In the genomic region with DNA sequence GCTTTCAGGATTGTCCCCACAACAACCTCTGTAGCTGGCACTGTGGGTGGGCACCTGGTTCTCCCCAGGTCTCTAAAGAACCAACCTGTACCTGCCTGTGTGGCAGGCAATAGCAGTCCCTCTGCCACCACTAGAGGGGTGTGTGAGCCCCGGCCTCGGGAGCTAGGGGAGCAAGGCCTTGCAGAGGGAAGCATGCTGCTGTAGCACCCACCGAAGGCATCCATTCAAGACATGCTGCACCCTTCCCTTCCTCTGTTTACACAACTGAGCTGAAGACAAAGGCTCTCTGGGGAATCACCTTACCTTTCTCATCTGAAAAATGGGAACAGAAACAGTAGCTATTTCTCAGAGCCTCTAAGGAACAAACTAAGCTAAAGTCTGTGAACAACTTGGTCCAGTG, we compare ENCODE assay signal across 9 mouse cellular contexts. TPM values are rescaled to one million over a fixed set of nuclear protein-coding genes. Genes with fewer than 3 reads are reported as not detected.
A peak's percentile ranks its signal among the peaks of the same experiment; 100 is the strongest.
DNase-seq lines count a peak whose midpoint lies in the region; ATAC-seq and TF ChIP-seq lines count a peak whose summit lies in the region.
"Had no signal": no experiment of that assay in that cellular context is flagged by ENCODE, and none has a peak within 500 bp of the region (broad histone marks: within the 10 kb centered on the region; RNA-seq: fewer than 3 reads in every experiment).

No protein-coding gene starts in this region.

- H3K4me2 ChIP-seq in kidney, postnatal 0 days (ENCODE audit: low read length), result no peak overlapping the region
- H3K4me2 ChIP-seq in neural tube, embryonic 12.5 days (replicated peaks), result no peak overlapping the region

- peaks cover 19% of the 10 kb centered on the region for H3K27me3 ChIP-seq in kidney, postnatal 0 days (ENCODE audit: insufficient read depth, low read length)
- H3K27me3 ChIP-seq in C2C12 (ENCODE audit: control insufficient read depth, insufficient read depth, insufficient read length), result peaks cover 38% of the 10 kb centered on the region
- H3K27me3 ChIP-seq in neural tube, embryonic 12.5 days (replicated peaks), result peaks cover 12% of the 10 kb centered on the region

- no peak for DNase-seq in kidney, postnatal 0 days (ENCODE audit: low spot score)
- no peak for DNase-seq in kidney, postnatal 14 days
- peak; percentile 42 for DNase-seq in cerebellum, adult 8-10 months
- no peak for DNase-seq in adrenal gland, postnatal 10 days
- no peak for DNase-seq in testis, postnatal 10 days (ENCODE audit: low spot score)
- DNase-seq in layer of hippocampus, adult 9-10 months (ENCODE audit: low spot score), result no peak

- H3K4me3 ChIP-seq in kidney, postnatal 0 days (replicated peaks; ENCODE audit: low read depth, low read length), result no peak overlapping the region
- H3K4me3 ChIP-seq in C2C12 (ENCODE audit: insufficient read depth, poor library complexity, severe bottlenecking), result no peak overlapping the region
- H3K4me3 ChIP-seq in neural tube, embryonic 12.5 days, result no peak overlapping the region

- H3K79me3 ChIP-seq in C2C12 (ENCODE audit: low read depth), result no peaks in the 10 kb centered on the region

- H3ac ChIP-seq in C2C12 (ENCODE audit: control insufficient read depth, insufficient read length, low read depth), result no peak overlapping the region

- H3K27ac ChIP-seq in kidney, postnatal 0 days, result no peak overlapping the region
- peak overlapping the region; percentile 23; the same call in 1 of the 2 replicates for H3K27ac ChIP-seq in neural tube, embryonic 12.5 days

- H3K9ac ChIP-seq in kidney, postnatal 0 days (ENCODE audit: low read depth, low read length), result no peak overlapping the region
- no peak overlapping the region for H3K9ac ChIP-seq in neural tube, embryonic 12.5 days

- peak; percentile 55 for TF ChIP-seq CTCF in kidney, postnatal 0 days (IDR thresholded peaks at IDR 0.05; ENCODE audit: low read depth)
- TF ChIP-seq CTCF in C2C12 (IDR thresholded peaks at IDR 0.05; ENCODE audit: control insufficient read depth, insufficient read depth, insufficient read length), result peak; percentile 5

- H3K79me2 ChIP-seq in C2C12 (ENCODE audit: control insufficient read depth, insufficient read depth), result no peaks in the 10 kb centered on the region

- WGBS in kidney, postnatal 0 days, result 7% methylated on average over 3 of the region's 3 CpGs
- 4% methylated on average over 3 of the region's 3 CpGs for WGBS in neural tube, embryonic 12.5 days

- no peaks in the 10 kb centered on the region for H3K9me3 ChIP-seq in kidney, postnatal 0 days (replicated peaks; ENCODE audit: low read length)
- no peaks in the 10 kb centered on the region for H3K9me3 ChIP-seq in neural tube, embryonic 12.5 days

- no peaks in the 10 kb centered on the region for H3K36me3 ChIP-seq in kidney, postnatal 0 days (ENCODE audit: insufficient read depth, low read length)
- no peaks in the 10 kb centered on the region for H3K36me3 ChIP-seq in C2C12 (ENCODE audit: control insufficient read depth, insufficient read depth)
- H3K36me3 ChIP-seq in neural tube, embryonic 12.5 days, result peaks cover 1% of the 10 kb centered on the region; the same call in 1 of the 2 replicates

- 0 out of 2 replicates have a peak, but pooled peaks cover 4% of the 10 kb centered on the region for H3K4me1 ChIP-seq in kidney, postnatal 0 days (replicated peaks; ENCODE audit: insufficient read depth, low read length)
- H3K4me1 ChIP-seq in neural tube, embryonic 12.5 days, result peaks cover 87% of the 10 kb centered on the region

- ATAC-seq in kidney, postnatal 0 days (replicated peaks; ENCODE audit: low FRiP score, low read depth), result no peak
- ATAC-seq in neural tube, embryonic 12.5 days (ENCODE audit: low FRiP score, low read depth), result no peak

TF ChIP-seq in C2C12, 6 proteins besides CTCF, POLR2A, EP300 and RAD21:
- TF ChIP-seq MYOG (IDR thresholded peaks at IDR 0.05; ENCODE audit: control insufficient read depth, extremely low read depth, insufficient read length) (no peak), MAX (IDR thresholded peaks at IDR 0.05) (no peak), FOSL1 (IDR thresholded peaks at IDR 0.05; ENCODE audit: insufficient read depth, low read length, poor library complexity, severe bottlenecking) (no peak), USF1 (IDR thresholded peaks at IDR 0.05; ENCODE audit: low read depth) (no peak), MYOD1 (IDR thresholded peaks at IDR 0.05; ENCODE audit: control insufficient read depth, insufficient read length, low read depth) (no peak)

RNA-seq across cellular contexts. Expression of gene Rhbg, which starts 19.3 kb away (rescaled TPM):
- 23.2 and 24.2 TPM in 2 replicates for polyA plus RNA-seq in kidney, postnatal 0 days (2015; fragmentation: Nextera tagmentation; extraction: Ambion mirVana)
- polyA plus RNA-seq in C2C12 (2012; fragmentation: generic; extraction: Trizol), result not detected
- polyA plus RNA-seq in neural tube, embryonic 12.5 days (2016; fragmentation: Nextera tagmentation; extraction: Ambion mirVana), result 0.32 and 0.79 TPM in 2 replicates
- 1 to 10 TPM; 1.9 to 2.1 TPM for total RNA-seq in adrenal gland, postnatal 10 days (2021)
- total RNA-seq: left cerebral cortex, postnatal 25 days had no signal

RNA-seq across cellular contexts. Expression of gene Gm38392, which starts 51.8 kb away (rescaled TPM):
- 3.8 and 5.1 TPM in 2 replicates for polyA plus RNA-seq in kidney, postnatal 0 days (2015; fragmentation: Nextera tagmentation; extraction: Ambion mirVana)
- polyA plus RNA-seq in C2C12 (2012; fragmentation: generic; extraction: Trizol), result not detected
- polyA plus RNA-seq in neural tube, embryonic 12.5 days (2016; fragmentation: Nextera tagmentation; extraction: Ambion mirVana), result 0.27 TPM in 1 of 2 replicates, not detected in the other
- 1 to 10 TPM; 1.1 to 1.3 TPM for total RNA-seq in adrenal gland, postnatal 10 days (2021)

Comparison
In these comparisons a context has a peak if more than half of its experiments do, and no peak if none do; other contexts are left out.
1. RNA of gene Rhbg, which starts 19.3 kb away (polyA plus RNA-seq): 23.2 to 24.2 TPM in kidney, postnatal 0 days; 0.32 to 0.79 TPM in neural tube, embryonic 12.5 days and not detected in C2C12 (single experiment); every median in the first group is over 10 times any median in the second.